Mouse (Mus musculus) neural tube, embryonic 14.5 days (tissue): ENCODE results near the gene Col25a1. TPM values are rescaled to one million over a fixed set of nuclear protein-coding genes. Genes with fewer than 3 reads are reported as not detected.

Source experiments
- ATAC-seq: fragments of 200-750 bp; cut with Nextera tagmentation; 2 replicates; pipeline ENCODE4 v1.8.0; 2017; ENCODE audit warnings: low read depth, mild to moderate bottlenecking, moderate TSS enrichment, moderate library complexity
- H3K27ac ChIP-seq: fragments of 300-500 bp; sonication (generic); 2 replicates; pipeline ENCODE4 v1.5.1; 2014; ENCODE audit warnings: low read depth, mild to moderate bottlenecking, control low read depth, low read length, moderate library complexity, mixed read lengths
- H3K27me3 ChIP-seq: fragments of 300-500 bp; sonication (generic); 2 replicates; pipeline ENCODE4 v1.6.1; 2014; ENCODE audit warnings: low read length; ENCODE audit not compliant: control insufficient read depth, insufficient read depth
- H3K36me3 ChIP-seq: fragments of 300-500 bp; sonication (generic); 2 replicates; pipeline ENCODE4 v1.6.1; 2014; ENCODE audit warnings: low read length, mixed read lengths; ENCODE audit not compliant: control insufficient read depth, insufficient read depth
- H3K4me1 ChIP-seq: fragments of 300-500 bp; sonication (generic); 2 replicates; pipeline ENCODE4 v1.6.1; 2014; ENCODE audit warnings: low read length; ENCODE audit not compliant: control insufficient read depth, insufficient read depth
- H3K4me2 ChIP-seq: fragments of 300-500 bp; sonication (generic); 2 replicates; pipeline ENCODE4 v1.6.1; 2014; ENCODE audit warnings: mild to moderate bottlenecking, low read depth, low read length, control low read depth
- H3K4me3 ChIP-seq: fragments of 300-500 bp; sonication (generic); 2 replicates; pipeline ENCODE4 v1.5.1; 2014; ENCODE audit warnings: low read depth, low read length, control low read depth, mixed read lengths
- H3K9ac ChIP-seq: fragments of 300-500 bp; sonication (generic); replicated peaks from 2 replicates; pipeline ENCODE4 v1.6.1; 2014; ENCODE audit warnings: low read depth, mild to moderate bottlenecking, control low read depth, low read length, mixed read lengths
- H3K9me3 ChIP-seq: fragments of 300-500 bp; sonication (generic); 2 replicates; pipeline ENCODE4 v1.6.1; 2016; ENCODE audit warnings: low read length; ENCODE audit not compliant: control insufficient read depth
- WGBS: fragments of 180-500 bp; shearing (Covaris S2); extraction: QIAGEN DNeasy Blood & Tissue Kit; methylation state at CpG from one replicate; pipeline ENCODE4 v1.1.7; 2014; 5-methylcytosine and 5-hydroxymethylcytosine counted together
- polyA plus RNA-seq: library from polyadenylated mRNA; unstranded; fragments of >200 nt; fragmentation: Nextera tagmentation; extraction: Ambion mirVana; gene quantifications from 2 replicates; pipeline ENCODE4 v1.2.1, GENCODE M21; 2014

Col25a1 gene
- polyA plus RNA-seq, 1 experiment from 2014 or later: 10.5 TPM

GRCm38 (mm10) chr3:130303597-130303996 lies 172.3 kb downstream of the Col25a1 start:
- H3K4me1 ChIP-seq: no peaks in the 10 kb centered on the region
- WGBS: 74% methylated on average over 12 of the region's 12 CpGs
- H3K4me3 ChIP-seq: no peak overlapping the region

GRCm38 (mm10) chr3:130304827-130305226 lies 173.5 kb downstream of the Col25a1 start:
- Histone ChIP-seq H3K9me3 (no peaks in the 10 kb centered on the region), H3K9ac (no peak overlapping the region), H3K27me3 (no peaks in the 10 kb centered on the region), H3K4me2 (no peak overlapping the region), H3K4me1 (no peaks in the 10 kb centered on the region), H3K36me3 (no peaks in the 10 kb centered on the region), H3K27ac (no peak overlapping the region), H3K4me3 (no peak overlapping the region)
- 65% methylated on average over 9 of the region's 9 CpGs for whole genome bisulfite sequencing
- ATAC-seq: no peak

More at GRCm38 (mm10) chr3:130303597-130303996, 172.3 kb downstream of the Col25a1 start:
- H3K27ac ChIP-seq: no peak overlapping the region
- ATAC-seq: no peak
- H3K9me3 ChIP-seq: no peaks in the 10 kb centered on the region
- no peak overlapping the region for H3K9ac ChIP-seq
- H3K4me2 ChIP-seq: no peak overlapping the region
- H3K27me3 ChIP-seq: no peaks in the 10 kb centered on the region
- no peaks in the 10 kb centered on the region for H3K36me3 ChIP-seq

- Histone ChIP-seq H3K36me3 (no peaks in the 10 kb centered on the region), H3K27ac (no peak overlapping the region), H3K9ac (no peak overlapping the region), H3K9me3 (no peaks in the 10 kb centered on the region), H3K4me1 (peaks cover 2% of the 10 kb centered on the region; the same call in 1 of the 2 replicates), H3K4me2 (no peak overlapping the region), H3K27me3 (no peaks in the 10 kb centered on the region), H3K4me3 (no peak overlapping the region)
- 80% methylated on average over 9 of the region's 9 CpGs for WGBS
- no peak for ATAC-seq
Measured at GRCm38 (mm10) chr3:130305686-130306085, 174.4 kb downstream of the Col25a1 start.

- ATAC-seq: peak; percentile 65
- Histone ChIP-seq H3K27ac (no peak overlapping the region), H3K4me2 (no peak overlapping the region), H3K27me3 (no peaks in the 10 kb centered on the region), H3K9ac (no peak overlapping the region), H3K9me3 (no peaks in the 10 kb centered on the region), H3K36me3 (no peaks in the 10 kb centered on the region), H3K4me1 (peaks cover 3% of the 10 kb centered on the region; the same call in 1 of the 2 replicates), H3K4me3 (no peak overlapping the region)
- WGBS: 58% methylated on average over 4 of the region's 4 CpGs
Measured at GRCm38 (mm10) chr3:130309277-130309676, 178.0 kb downstream of the Col25a1 start.

- peak; percentile 60; the same call in 1 of the 2 replicates for ATAC-seq
- Histone ChIP-seq H3K4me1 (peaks cover 3% of the 10 kb centered on the region; the same call in 1 of the 2 replicates), H3K9me3 (no peaks in the 10 kb centered on the region), H3K4me3 (no peak overlapping the region), H3K27me3 (no peaks in the 10 kb centered on the region), H3K4me2 (no peak overlapping the region), H3K9ac (no peak overlapping the region), H3K27ac (no peak overlapping the region), H3K36me3 (no peaks in the 10 kb centered on the region)
- 33% methylated on average over 14 of the region's 14 CpGs for WGBS
Measured at GRCm38 (mm10) chr3:130310694-130311305, 179.5 kb downstream of the Col25a1 start.

GRCm38 (mm10) chr3:130313246-130313645 lies 181.9 kb downstream of the Col25a1 start:
- WGBS: 70% methylated on average over 6 of the region's 6 CpGs
- Histone ChIP-seq H3K9ac (no peak overlapping the region), H3K9me3 (no peaks in the 10 kb centered on the region), H3K27ac (no peak overlapping the region), H3K4me1 (peaks cover 3% of the 10 kb centered on the region; the same call in 1 of the 2 replicates), H3K4me2 (no peak overlapping the region), H3K4me3 (no peak overlapping the region), H3K27me3 (no peaks in the 10 kb centered on the region), H3K36me3 (no peaks in the 10 kb centered on the region)
- no peak for ATAC-seq

GRCm38 (mm10) chr3:130327039-130328015 lies 196.0 kb downstream of the Col25a1 start:
- H3K9ac ChIP-seq: no peak overlapping the region
- H3K9me3 ChIP-seq: no peaks in the 10 kb centered on the region
- no peak overlapping the region for H3K27ac ChIP-seq
- no peaks in the 10 kb centered on the region for H3K4me1 ChIP-seq
- H3K4me2 ChIP-seq: no peak overlapping the region
- no peak for ATAC-seq
- H3K4me3 ChIP-seq: no peak overlapping the region
- WGBS: 47% methylated on average over 13 of the region's 13 CpGs
- H3K36me3 ChIP-seq: no peaks in the 10 kb centered on the region
- no peaks in the 10 kb centered on the region for H3K27me3 ChIP-seq

- no peak overlapping the region for H3K9ac ChIP-seq
- no peaks in the 10 kb centered on the region for H3K9me3 ChIP-seq
- no peak overlapping the region for H3K27ac ChIP-seq
- no peak for ATAC-seq
- no peaks in the 10 kb centered on the region for H3K4me1 ChIP-seq
- 93% methylated on average over 9 of the region's 9 CpGs for WGBS
- no peak overlapping the region for H3K4me3 ChIP-seq
- H3K4me2 ChIP-seq: no peak overlapping the region
- no peaks in the 10 kb centered on the region for H3K27me3 ChIP-seq
- no peaks in the 10 kb centered on the region for H3K36me3 ChIP-seq
Measured at GRCm38 (mm10) chr3:130328909-130329308, 197.6 kb downstream of the Col25a1 start.
